Mouse (Mus musculus) liver, embryonic 14.5 days (tissue): Measurements from ENCODE around the gene Kcne2. TPM values are rescaled to one million over a fixed set of nuclear protein-coding genes. Genes with fewer than 3 reads are reported as not detected.

Experiments used
- ATAC-seq: fragments of 200-750 bp; cut with Nextera tagmentation; 2 replicates; pipeline ENCODE4 v1.8.0; 2017; ENCODE audit warnings: moderate number of reproducible peaks, mild to moderate bottlenecking, moderate library complexity; ENCODE audit not compliant: insufficient read depth
- DNase-seq, 3 experiments: peaks; one replicate each; pipeline ENCODE4 v3.0.0-alpha.2; 2012 to 2013; ENCODE audit warnings: low read depth in 3 of 3, low spot score in 3 of 3
- H3K27ac ChIP-seq: fragments of 300-500 bp; sonication (generic); 2 replicates; pipeline ENCODE4 v1.5.1; 2014; ENCODE audit warnings: moderate library complexity, mild to moderate bottlenecking, control low read depth, inconsistent platforms
- H3K27me3 ChIP-seq: fragments of 300-500 bp; sonication (generic); 2 replicates; pipeline ENCODE4 v1.6.1; 2014; ENCODE audit warnings: mild to moderate bottlenecking, low read length, moderate library complexity; ENCODE audit not compliant: control insufficient read depth, insufficient read depth
- H3K36me3 ChIP-seq: fragments of 300-500 bp; sonication (generic); replicated peaks from 2 replicates; pipeline ENCODE4 v1.6.1; 2014; ENCODE audit warnings: low read depth; ENCODE audit not compliant: control insufficient read depth, insufficient read depth
- H3K4me1 ChIP-seq, 2 experiments: fragments of 200-500 bp in 1 of 2; fragments of 300-500 bp in 1 of 2; sonication (generic) in 1 of 2; replicated peaks; 2 replicates each; pipeline ENCODE4 v1.6.1; 2012 to 2014; ENCODE audit warnings: antibody characterized with exemption in 1 of 2, inconsistent platforms in 1 of 2, low read length in 1 of 2; ENCODE audit not compliant: control insufficient read depth in 2 of 2, insufficient read depth in 2 of 2
- H3K4me2 ChIP-seq: fragments of 300-500 bp; sonication (generic); 2 replicates; pipeline ENCODE4 v1.6.1; 2014; ENCODE audit warnings: low read depth, mild to moderate bottlenecking, control low read depth, moderate library complexity
- H3K4me3 ChIP-seq, 2 experiments: fragments of 200-500 bp in 1 of 2; fragments of 300-500 bp in 1 of 2; sonication (generic) in 1 of 2; 2 replicates each; pipeline ENCODE4 v1.5.1; 2012 to 2014; ENCODE audit warnings: low read depth in 2 of 2, low read length in 2 of 2, mild to moderate bottlenecking in 2 of 2, control low read depth in 1 of 2, inconsistent platforms in 1 of 2, moderate library complexity in 1 of 2; ENCODE audit not compliant: insufficient read depth in 1 of 2
- H3K9ac ChIP-seq: fragments of 300-500 bp; sonication (generic); replicated peaks from 2 replicates; pipeline ENCODE4 v1.6.1; 2014; ENCODE audit warnings: mild to moderate bottlenecking, control low read depth, moderate library complexity
- H3K9me3 ChIP-seq: fragments of 300-500 bp; sonication (generic); 2 replicates; pipeline ENCODE4 v1.6.1; 2016; ENCODE audit warnings: low read length, mixed read lengths; ENCODE audit not compliant: control insufficient read depth
- CTCF ChIP-seq: IDR thresholded peaks from 2 replicates; pipeline ENCODE4 v1.5.1; 2016; ENCODE audit warnings: antibody characterized with exemption, low read depth, control low read depth
- EP300 ChIP-seq: IDR thresholded peaks from 2 replicates; pipeline ENCODE4 v1.6.1; 2016; ENCODE audit warnings: antibody characterized with exemption, low read depth
- WGBS: fragments of 180-500 bp; shearing (Covaris S2); extraction: QIAGEN DNeasy Blood & Tissue Kit; methylation state at CpG from one replicate; pipeline ENCODE4 v1.1.7; 2014; ENCODE audit not compliant: insufficient replicate concordance; 5-methylcytosine and 5-hydroxymethylcytosine counted together
- polyA plus RNA-seq, 2 experiments: library from polyadenylated mRNA; depleted of rRNA in 1 of 2; stranded (reverse) in 1 of 2; unstranded in 1 of 2; fragments of >200 nt; fragmentation: Nextera tagmentation in 1 of 2; extraction: Ambion mirVana in 1 of 2; gene quantifications; 2 replicates each; pipeline versions ENCODE4 v1.2.1 to v1.2.3; 2012 to 2014

The Kcne2 gene
- polyA plus RNA-seq, 2 experiments, result not detected

DNA sequence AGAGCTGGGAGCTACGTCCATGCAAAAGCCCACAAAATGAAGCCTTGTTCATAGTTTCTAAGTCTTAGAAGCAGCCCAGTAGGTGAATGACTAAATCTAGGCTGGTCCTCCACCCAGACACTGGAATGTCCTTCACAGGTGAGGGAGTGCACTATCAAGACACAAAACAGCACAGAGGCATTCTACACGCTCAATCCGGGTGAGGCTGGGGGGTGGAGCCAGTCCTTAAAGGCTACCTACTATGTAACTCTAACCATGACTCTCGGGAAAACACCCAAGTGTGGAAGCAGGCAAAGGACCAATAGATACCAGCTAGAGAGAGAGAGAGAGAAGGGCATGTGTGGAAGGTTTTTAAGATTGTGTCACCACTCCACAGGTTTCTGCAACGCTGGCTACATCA lies 41.7 kb upstream of the Kcne2 start:
- Histone ChIP-seq H3K9me3 (no peaks in the 10 kb centered on the region), H3K4me1 (no peaks in the 10 kb centered on the region), H3K4me2 (no peak overlapping the region), H3K9ac (no peak overlapping the region), H3K4me3 (no peak overlapping the region), H3K36me3 (no peaks in the 10 kb centered on the region), H3K27me3 (no peaks in the 10 kb centered on the region), H3K27ac (no peak overlapping the region)
- no peak for ATAC-seq
- 57% methylated on average over 5 of the region's 5 CpGs for WGBS
- TF ChIP-seq CTCF (no peak), EP300 (no peak)
- no peak for DNase-seq

DNA sequence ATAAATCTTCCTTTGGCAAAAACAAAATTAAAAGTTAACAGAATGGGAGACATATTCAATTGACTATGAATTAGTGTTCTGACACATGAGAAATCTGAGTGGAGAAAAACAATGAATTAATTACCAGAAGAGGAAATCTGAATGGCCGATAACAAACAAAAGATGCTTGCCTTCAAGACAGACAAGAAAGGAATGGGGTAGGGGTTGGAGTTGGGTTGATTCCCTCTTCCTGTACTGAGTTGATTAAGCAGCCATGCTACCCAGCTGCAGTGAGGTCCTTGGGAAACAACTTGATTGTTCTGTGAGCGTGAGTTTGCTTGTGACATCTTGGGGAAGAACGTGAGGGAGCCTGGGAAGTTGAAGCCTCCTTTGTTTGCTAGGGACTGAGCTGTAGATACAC lies 37.9 kb upstream of the Kcne2 start:
- Histone ChIP-seq H3K4me3 (no peak overlapping the region), H3K9ac (no peak overlapping the region), H3K9me3 (no peaks in the 10 kb centered on the region), H3K27me3 (no peaks in the 10 kb centered on the region), H3K4me2 (no peak overlapping the region), H3K36me3 (no peaks in the 10 kb centered on the region), H3K4me1 (no peaks in the 10 kb centered on the region), H3K27ac (no peak overlapping the region)
- ATAC-seq, result no peak
- WGBS, result 56% methylated on average over 3 of the region's 3 CpGs
- no peak for DNase-seq
- TF ChIP-seq CTCF (no peak), EP300 (no peak)

DNA sequence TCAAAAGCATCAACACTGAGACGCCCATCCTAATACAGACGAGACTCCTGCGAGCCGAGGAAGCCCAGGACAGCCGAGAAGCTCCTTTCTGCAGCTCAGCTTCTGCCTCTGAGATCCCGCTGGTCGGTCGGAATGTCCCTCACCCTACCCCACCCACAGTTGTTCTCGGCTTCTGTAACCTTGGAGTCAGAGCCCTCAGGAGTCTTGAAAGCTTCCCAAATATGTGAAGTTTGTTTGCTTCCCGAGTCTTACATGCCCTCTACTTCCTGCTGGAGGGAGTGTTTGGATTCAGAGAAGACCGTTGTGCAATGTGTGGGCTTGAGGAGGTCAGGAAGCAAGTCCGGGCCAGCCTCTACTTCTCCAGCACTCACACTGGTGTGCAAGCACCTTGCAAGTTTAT lies 24.3 kb upstream of the Kcne2 start:
- no peak for TF ChIP-seq EP300
- no peak for TF ChIP-seq CTCF
- 54% methylated on average over 12 of the region's 12 CpGs for WGBS
- Histone ChIP-seq H3K4me1 (no peaks in the 10 kb centered on the region), H3K9me3 (no peaks in the 10 kb centered on the region), H3K27me3 (no peaks in the 10 kb centered on the region), H3K36me3 (no peaks in the 10 kb centered on the region), H3K4me2 (no peak overlapping the region), H3K9ac (no peak overlapping the region), H3K4me3 (no peak overlapping the region), H3K27ac (no peak overlapping the region)
- ATAC-seq, result no peak
- DNase-seq, result no peak

DNA sequence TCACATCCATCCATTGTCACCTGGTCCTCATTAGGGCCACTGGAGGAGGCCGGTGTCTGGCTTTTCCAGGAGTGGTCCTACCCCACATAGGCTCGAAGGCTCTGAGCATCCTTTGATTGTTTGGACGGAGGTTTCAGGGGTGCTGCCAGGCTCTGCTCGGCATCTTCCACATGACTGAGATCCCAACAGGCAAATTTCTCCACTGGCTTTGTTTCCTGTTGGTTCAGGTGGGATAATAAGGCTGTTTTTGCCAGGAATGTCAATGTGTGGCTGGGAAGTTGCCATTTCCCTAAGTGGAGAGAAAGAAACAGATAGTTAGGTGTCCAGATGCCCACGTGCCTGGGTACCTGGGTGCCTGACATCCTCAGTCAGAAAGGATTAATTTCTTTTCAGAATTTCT lies 17.7 kb upstream of the Kcne2 start:
- Histone ChIP-seq H3K4me3 (no peak overlapping the region), H3K36me3 (no peaks in the 10 kb centered on the region), H3K27ac (no peak overlapping the region), H3K4me2 (no peak overlapping the region), H3K4me1 (no peaks in the 10 kb centered on the region), H3K9me3 (no peaks in the 10 kb centered on the region), H3K27me3 (no peaks in the 10 kb centered on the region), H3K9ac (no peak overlapping the region)
- TF ChIP-seq CTCF (no peak), EP300 (no peak)
- WGBS, result 65% methylated on average over 5 of the region's 5 CpGs
- DNase-seq, result no peak
- ATAC-seq, result no peak

DNA sequence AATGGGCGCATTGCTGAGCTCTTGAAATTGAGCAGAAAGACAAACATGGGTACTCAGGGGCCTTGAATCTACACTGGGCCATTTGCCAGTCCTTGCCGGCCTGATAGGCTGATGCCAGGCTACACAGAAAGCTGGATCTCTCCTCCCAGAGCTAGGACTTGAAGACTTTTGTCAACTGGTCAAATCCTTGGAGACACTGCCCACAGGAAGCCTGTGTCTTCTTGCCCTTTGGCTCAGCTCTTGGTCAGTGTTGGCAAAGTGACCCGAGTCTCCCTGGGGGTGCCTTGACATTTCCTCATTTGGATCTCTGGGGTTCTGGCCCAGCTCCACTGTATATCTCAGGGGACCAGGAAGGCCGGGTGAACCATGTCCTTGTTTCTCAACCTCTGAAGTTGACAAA lies 16.7 kb upstream of the Kcne2 start:
- Histone ChIP-seq H3K27ac (no peak overlapping the region), H3K4me3 (no peak overlapping the region), H3K9ac (no peak overlapping the region), H3K36me3 (no peaks in the 10 kb centered on the region), H3K4me2 (no peak overlapping the region), H3K9me3 (no peaks in the 10 kb centered on the region), H3K4me1 (no peaks in the 10 kb centered on the region), H3K27me3 (no peaks in the 10 kb centered on the region)
- 47% methylated on average over 4 of the region's 4 CpGs for WGBS
- TF ChIP-seq EP300, result no peak
- TF ChIP-seq CTCF, result no peak
- DNase-seq (no peak), ATAC-seq (no peak)

DNA sequence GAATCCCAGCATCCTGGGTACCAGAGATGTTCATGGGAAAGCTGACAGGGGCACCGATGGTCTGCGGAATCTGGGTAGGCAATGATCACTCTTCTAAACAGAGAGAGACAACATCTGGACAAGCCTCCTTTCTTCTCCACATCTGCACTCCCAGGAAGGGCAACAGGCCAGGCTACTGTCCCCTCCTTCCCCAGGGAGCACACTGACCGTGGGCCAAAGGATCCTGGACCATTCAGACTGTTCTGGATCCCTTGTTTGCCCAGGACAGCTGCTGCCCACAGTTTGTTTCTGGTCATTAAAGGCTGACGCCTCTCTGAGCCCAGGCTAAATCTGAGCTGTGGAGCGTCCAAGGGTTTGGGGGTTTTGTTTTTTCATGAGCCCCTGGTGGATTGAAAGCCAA lies 9.5 kb upstream of the Kcne2 start:
- Histone ChIP-seq H3K9me3 (no peaks in the 10 kb centered on the region), H3K4me3 (no peak overlapping the region), H3K27ac (no peak overlapping the region), H3K27me3 (no peaks in the 10 kb centered on the region), H3K4me1 (no peaks in the 10 kb centered on the region), H3K4me2 (no peak overlapping the region), H3K36me3 (no peaks in the 10 kb centered on the region), H3K9ac (no peak overlapping the region)
- TF ChIP-seq EP300, result no peak
- TF ChIP-seq CTCF, result no peak
- WGBS, result 64% methylated on average over 5 of the region's 5 CpGs
- DNase-seq (no peak), ATAC-seq (no peak)
